Mouse (Mus musculus): ENCODE data around the gene Mrps31.

Gene Mrps31

GRCm38 (mm10) chr8:22411282-22411702, at the start of gene Mrps31:
Gene Mrps31, plus strand, starts transcription at chr8:22411361.
- peak; percentile 67 to 80 for DNase-seq (ENCODE audit: low spot score in 2 of 2)

GRCm38 (mm10) chr8:22376311-22376710, 34.9 kb upstream of the Mrps31 start:
- DNase-seq (ENCODE audit: low spot score in 2 of 2), result no peak

GRCm38 (mm10) chr8:22376903-22377302, 34.3 kb upstream of the Mrps31 start:
- DNase-seq (ENCODE audit: low spot score in 2 of 2), result peak; percentile 10 to 61

GRCm38 (mm10) chr8:22380934-22381333, 30.2 kb upstream of the Mrps31 start:
- DNase-seq (ENCODE audit: low spot score in 2 of 2), result no peak

- no peak for DNase-seq (ENCODE audit: low spot score in 2 of 2)
Measured at GRCm38 (mm10) chr8:22382824-22383595, 28.2 kb upstream of the Mrps31 start.

GRCm38 (mm10) chr8:22385158-22385557, 26.0 kb upstream of the Mrps31 start:
- no peak for DNase-seq (ENCODE audit: low spot score in 2 of 2)

GRCm38 (mm10) chr8:22389874-22390273, 21.3 kb upstream of the Mrps31 start:
- no peak for DNase-seq (ENCODE audit: low spot score in 2 of 2)

- no peak for DNase-seq (ENCODE audit: low spot score in 2 of 2)
Measured at GRCm38 (mm10) chr8:22390766-22391463, 20.2 kb upstream of the Mrps31 start.

GRCm38 (mm10) chr8:22394471-22394870, 16.7 kb upstream of the Mrps31 start:
- DNase-seq (ENCODE audit: low spot score in 2 of 2), result no peak

- no peak for DNase-seq (ENCODE audit: low spot score in 2 of 2)
Measured at GRCm38 (mm10) chr8:22395256-22395655, 15.9 kb upstream of the Mrps31 start.

- DNase-seq (ENCODE audit: low spot score in 2 of 2), result no peak
Measured at GRCm38 (mm10) chr8:22397811-22398141, 13.4 kb upstream of the Mrps31 start.

GRCm38 (mm10) chr8:22398142-22398951, 12.8 kb upstream of the Mrps31 start, which contains the start of gene Slc25a15:
Gene Slc25a15, minus strand, starts transcription at chr8:22398597.
- peak; percentile 78 to 85 for DNase-seq (ENCODE audit: low spot score in 2 of 2)

- no peak for DNase-seq (ENCODE audit: low spot score in 2 of 2)
Measured at GRCm38 (mm10) chr8:22399285-22399880, 11.8 kb upstream of the Mrps31 start.

- no peak for DNase-seq (ENCODE audit: low spot score in 2 of 2)
Measured at GRCm38 (mm10) chr8:22400593-22400992, 10.6 kb upstream of the Mrps31 start.

GRCm38 (mm10) chr8:22403235-22403634, 7.9 kb upstream of the Mrps31 start:
- DNase-seq (ENCODE audit: low spot score in 2 of 2), result no peak

- no peak for DNase-seq (ENCODE audit: low spot score in 2 of 2)
Measured at GRCm38 (mm10) chr8:22405733-22406132, 5.4 kb upstream of the Mrps31 start.

GRCm38 (mm10) chr8:22410688-22411281, 376 bp upstream of the Mrps31 start:
- no peak for DNase-seq (ENCODE audit: low spot score in 2 of 2)

GRCm38 (mm10) chr8:22411971-22412370, 810 bp downstream of the Mrps31 start:
- no peak for DNase-seq (ENCODE audit: low spot score in 2 of 2)
